Mouse (Mus musculus): ENCODE data around the gene Clrn1. TPM values are rescaled to one million over a fixed set of nuclear protein-coding genes. Genes with fewer than 3 reads are reported as not detected.

Gene Clrn1
- total and polyA plus RNA-seq, 3 experiments, result not detected

- in situ Hi-C loops (cut with MboI; ENCODE audit: low pct_ligation_motif_present, low pct_unique_long_range_greater_than_20kb, low sequenced_read_pairs) (no loop called here), dilution Hi-C loops (cut with MboI; ENCODE audit: extremely low pct_ligation_motif_present, extremely low pct_unique_long_range_greater_than_20kb, low sequenced_read_pairs) (no loop called here)
- Histone ChIP-seq H3K27ac (ENCODE audit: insufficient read depth, low read depth) (no peak overlapping the region), H3K9ac (ENCODE audit: insufficient read depth, low read depth) (no peak overlapping the region), H3K27me3 (replicated peaks) (no peaks in the 10 kb centered on the region), H3K4me1 (ENCODE audit: control insufficient read depth in 1 of 2, insufficient read depth in 2 of 2) (no peaks in the 10 kb centered on the region), H3K9me3 (replicated peaks; ENCODE audit: low read length) (no peaks in the 10 kb centered on the region), H3K36me3 (replicated peaks in 1 of 2; ENCODE audit: control insufficient read depth in 1 of 2, insufficient read depth in 1 of 2, low read length in 1 of 2) (no peaks in the 10 kb centered on the region), H3K79me2 (replicated peaks; ENCODE audit: control insufficient read depth, extremely low read depth, insufficient read depth, poor library complexity, severe bottlenecking) (no peaks in the 10 kb centered on the region), H3K4me3 (replicated peaks in 1 of 3; ENCODE audit: low read depth in 2 of 3, low read length in 2 of 3, poor library complexity in 1 of 3) (no peak overlapping the region), H3K4me2 (ENCODE audit: insufficient read depth, low read depth, poor library complexity, severe bottlenecking) (no peak overlapping the region)
- DNase-seq (ENCODE audit: extremely low read depth), result no peak
- no peak for TF ChIP-seq HCFC1 (IDR thresholded peaks at IDR 0.05; ENCODE audit: low read depth, low read length)
- TF ChIP-seq ZKSCAN1 (IDR thresholded peaks at IDR 0.05; ENCODE audit: borderline replicate concordance, low read depth, low read length), result no peak
- TF ChIP-seq KAT2A (IDR thresholded peaks at IDR 0.05; ENCODE audit: insufficient replicate concordance, low read length), result no peak
- TF ChIP-seq TCF12 (IDR thresholded peaks at IDR 0.05; ENCODE audit: low read depth, low read length), result no peak
- no peak for TF ChIP-seq ELF1 (IDR thresholded peaks at IDR 0.05; ENCODE audit: low read depth, low read length)
- no peak for TF ChIP-seq ZC3H11A (IDR thresholded peaks at IDR 0.05; ENCODE audit: low read depth, low read length)
- no peak for TF ChIP-seq PAX5 (IDR thresholded peaks at IDR 0.05; ENCODE audit: low read length)
- no peak for TF ChIP-seq ZNF384 (IDR thresholded peaks at IDR 0.05; ENCODE audit: low read depth, low read length)
- no peak for TF ChIP-seq POLR2AphosphoS2 (IDR thresholded peaks at IDR 0.05; ENCODE audit: low read depth, low read length)
- TF ChIP-seq POLR2A (IDR thresholded peaks at IDR 0.05; ENCODE audit: low read depth, low read length), result no peak
- no peak for TF ChIP-seq TBP (conservative IDR thresholded peaks at IDR 0.05; ENCODE audit: low read depth, low read length)
- no peak for TF ChIP-seq GABPA (IDR thresholded peaks at IDR 0.05; ENCODE audit: insufficient replicate concordance, low read depth, low read length)
- no peak for TF ChIP-seq CHD1 (IDR thresholded peaks at IDR 0.05; ENCODE audit: low read depth, low read length)
These were observed 19.4 kb downstream of the Clrn1 start for GRCm38 (mm10) chr3:58865690-58866089.

- H3K9me3 ChIP-seq (replicated peaks; ENCODE audit: low read length), result no peaks in the 10 kb centered on the region
- no peaks in the 10 kb centered on the region for H3K79me2 ChIP-seq (replicated peaks; ENCODE audit: control insufficient read depth, extremely low read depth, insufficient read depth, poor library complexity, severe bottlenecking)
- TF ChIP-seq MAFK (IDR thresholded peaks at IDR 0.05; ENCODE audit: insufficient replicate concordance, low read length), result peak; percentile 54; the same call in 1 of the 2 replicates
- TF ChIP-seq USF1 (IDR thresholded peaks at IDR 0.05; ENCODE audit: low read depth, low read length), result no peak
- TF ChIP-seq BHLHE40 (IDR thresholded peaks at IDR 0.05; ENCODE audit: low read depth, low read length), result no peak
- TF ChIP-seq NRF1 (IDR thresholded peaks at IDR 0.05; ENCODE audit: low read depth, low read length), result no peak
- no peak overlapping the region for H3K9ac ChIP-seq (ENCODE audit: insufficient read depth, low read depth)
- no peaks in the 10 kb centered on the region for H3K36me3 ChIP-seq (replicated peaks in 1 of 2; ENCODE audit: control insufficient read depth in 1 of 2, insufficient read depth in 1 of 2, low read length in 1 of 2)
- H3K4me3 ChIP-seq (replicated peaks in 1 of 3; ENCODE audit: low read depth in 2 of 3, low read length in 2 of 3, poor library complexity in 1 of 3), result no peak overlapping the region
- dilution Hi-C loops (cut with MboI; ENCODE audit: extremely low pct_ligation_motif_present, extremely low pct_unique_long_range_greater_than_20kb, low sequenced_read_pairs) (no loop called here), in situ Hi-C loops (cut with MboI; ENCODE audit: low pct_ligation_motif_present, low pct_unique_long_range_greater_than_20kb, low sequenced_read_pairs) (no loop called here)
- H3K27me3 ChIP-seq (replicated peaks), result no peaks in the 10 kb centered on the region
- DNase-seq (ENCODE audit: extremely low read depth), result no peak
- H3K27ac ChIP-seq (ENCODE audit: insufficient read depth, low read depth), result no peak overlapping the region
- H3K4me1 ChIP-seq (ENCODE audit: control insufficient read depth in 1 of 2, insufficient read depth in 2 of 2), result no peaks in the 10 kb centered on the region
- H3K4me2 ChIP-seq (ENCODE audit: insufficient read depth, low read depth, poor library complexity, severe bottlenecking), result no peak overlapping the region
These were observed 22.2 kb downstream of the Clrn1 start for GRCm38 (mm10) chr3:58862976-58863375.
